Mouse (Mus musculus): ENCODE measurements around the gene Ftl1. TPM values are rescaled to one million over a fixed set of nuclear protein-coding genes. Genes with fewer than 3 reads are reported as not detected.
A peak's percentile ranks its signal among the peaks of the same experiment; 100 is the strongest.
"Not testable (repeated sequence)": the region's sequence is repeated elsewhere in the genome, so short reads cannot be mapped to it uniquely, and the experiment has no call there.

The Ftl1 gene
- total RNA-seq (2021), result 786 and 951 TPM in 2 replicates
- long read RNA-seq, transcript Ftl1-205 (3 exons, 825 nt), result minor isoform, 8 of 2,712 reads
- long read RNA-seq, transcript Ftl1-201 (4 exons, 968 nt), result major isoform, 2,659 of 2,712 reads
- long read RNA-seq, transcript Ftl1-206 (2 exons, 604 nt), result minor isoform, 6 of 2,712 reads
- long read RNA-seq, partial matches to known transcripts, result 8 of 2,712 reads
- long read RNA-seq, other reads (novel, unspliced or antisense), result 30 of 2,712 reads

DNA sequence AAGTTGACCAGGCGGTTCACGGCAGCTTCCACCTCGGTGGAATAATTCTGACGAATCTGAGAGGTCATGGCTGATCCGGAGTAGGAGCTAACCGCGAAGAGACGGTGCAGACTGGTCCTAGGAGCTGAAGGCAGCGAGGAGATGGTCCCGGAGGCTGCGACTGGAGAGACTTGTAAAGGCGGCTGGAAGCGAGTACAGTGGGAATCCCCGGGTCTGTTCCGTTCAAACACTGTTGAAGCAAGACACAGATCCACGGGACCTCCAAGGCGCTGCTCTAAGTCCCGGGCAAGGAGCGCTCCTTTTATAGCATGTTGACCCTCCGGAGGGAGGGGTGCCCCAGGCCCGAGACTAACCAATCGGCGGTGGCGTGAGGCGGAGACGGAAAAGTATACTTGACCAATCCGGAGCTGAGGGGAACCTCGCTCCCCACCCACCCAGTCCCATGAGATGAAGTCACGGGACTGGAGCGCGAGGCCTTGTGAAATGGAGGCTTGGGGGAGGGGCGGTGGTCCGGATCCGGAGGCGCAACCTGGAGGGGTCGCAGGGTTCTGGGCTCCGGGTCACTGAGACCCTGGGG is at the start of gene Ftl1:
Gene Ftl1 (minus strand): TSS at position 321 of the 577 bp plus-strand sequence.
- peak; percentile 96 for DNase-seq

- DNase-seq, result no peak
These were observed 49.6 kb upstream of the Ftl1 start for GRCm38 (mm10) chr7:45509181-45509882.

- DNase-seq, result no peak
These were observed 48.9 kb upstream of the Ftl1 start for GRCm38 (mm10) chr7:45508561-45508960.

DNA sequence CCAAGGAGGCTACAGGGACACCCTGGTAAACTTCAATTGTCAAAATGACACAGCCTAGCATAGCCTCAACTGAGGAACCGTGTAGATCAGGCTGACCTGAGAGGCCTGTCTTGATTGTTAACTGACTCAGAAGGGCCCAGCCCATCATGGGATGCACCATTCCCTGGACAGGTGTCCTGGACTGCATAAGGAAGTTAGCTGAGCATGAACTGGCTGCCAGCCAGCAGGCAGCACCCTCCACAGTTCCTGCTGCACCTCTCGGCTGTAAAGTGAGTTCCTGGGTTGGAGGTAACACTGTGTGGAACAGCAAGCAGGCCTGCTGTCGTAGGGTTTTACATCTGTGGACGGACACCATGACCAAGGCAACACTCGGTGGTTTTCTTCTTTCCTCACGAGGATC is 47.9 kb upstream of the Ftl1 start:
- no peak for DNase-seq

DNA sequence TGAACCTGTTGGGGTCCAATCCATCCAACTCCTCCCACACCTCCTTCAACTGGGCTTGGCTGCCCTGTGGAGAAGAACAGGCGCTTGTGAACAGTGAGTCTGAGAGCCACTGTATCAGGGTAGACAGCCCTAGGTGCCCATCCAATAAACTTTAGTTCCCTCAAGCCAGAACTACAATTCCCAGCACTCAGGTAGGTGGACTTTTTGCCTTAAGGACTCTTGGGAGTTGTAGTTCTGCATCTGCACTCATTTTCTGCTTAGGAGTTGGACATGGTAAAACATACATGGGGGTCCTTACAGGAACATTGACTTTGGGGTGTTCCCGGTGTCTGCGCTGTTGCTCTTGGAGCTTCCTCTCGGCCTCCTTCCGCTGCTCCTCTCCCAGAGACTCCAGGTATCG is 38.7 kb upstream of the Ftl1 start:
- no peak for DNase-seq

GRCm38 (mm10) chr7:45494548-45494947 is 34.9 kb upstream of the Ftl1 start:
- no peak for DNase-seq

- no peak for DNase-seq
These were observed 33.3 kb upstream of the Ftl1 start for GRCm38 (mm10) chr7:45492951-45493350.

DNA sequence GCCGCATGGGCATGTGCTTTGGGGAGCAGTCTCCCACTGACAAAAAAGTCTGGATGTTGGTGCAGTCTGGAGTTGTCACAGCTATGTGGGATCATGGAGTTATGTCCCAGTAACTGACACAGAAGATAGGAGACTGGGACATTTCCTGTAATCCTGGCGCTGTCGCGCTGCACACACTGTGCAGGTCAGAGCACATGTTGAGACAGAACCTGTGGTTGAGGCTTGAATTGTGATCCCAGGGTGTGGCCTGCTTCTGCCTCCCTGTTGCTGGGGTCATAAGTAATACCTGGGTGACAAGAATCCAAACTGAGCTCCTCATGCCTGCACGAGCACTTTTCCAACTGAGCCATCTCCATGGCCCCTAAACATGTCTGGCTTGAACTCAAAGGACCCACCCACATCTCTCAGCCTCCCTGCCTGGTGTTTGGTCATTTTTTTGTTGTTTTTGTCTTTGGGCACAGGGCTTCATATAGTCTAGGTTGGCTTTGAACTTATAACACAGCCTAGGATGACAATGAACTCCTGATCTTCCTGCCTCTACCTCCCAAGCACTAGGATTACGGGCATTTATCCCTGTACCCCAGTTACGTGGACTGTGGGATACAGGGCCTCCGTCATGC is 32.7 kb upstream of the Ftl1 start:
- no peak for DNase-seq

- DNase-seq, result peak; percentile 51
These were observed 31.6 kb upstream of the Ftl1 start for GRCm38 (mm10) chr7:45491264-45491663.

DNA sequence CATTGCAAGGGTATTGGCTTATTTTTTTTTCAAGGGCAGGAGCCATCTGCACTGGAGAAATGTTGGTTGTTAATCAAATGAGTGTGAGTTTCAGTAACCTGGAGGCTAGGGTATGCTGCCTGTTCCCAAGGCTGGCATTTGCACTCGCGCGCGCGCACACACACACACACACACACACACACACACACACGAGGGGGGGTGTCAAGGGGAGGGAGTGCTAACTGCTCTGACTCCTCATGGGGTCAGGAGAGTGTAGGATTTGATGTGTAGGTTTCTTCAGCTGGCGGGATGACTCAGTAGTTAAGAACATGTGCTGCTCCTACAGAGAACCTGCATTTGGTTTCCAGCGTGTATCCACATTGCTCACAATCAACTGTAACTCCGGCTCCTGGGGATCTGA is 31.1 kb upstream of the Ftl1 start:
- no peak for DNase-seq

GRCm38 (mm10) chr7:45489578-45489977 is 29.9 kb upstream of the Ftl1 start:
- DNase-seq, result no peak

GRCm38 (mm10) chr7:45488293-45489204 is 28.9 kb upstream of the Ftl1 start, which contains the start of gene Dhdh:
Dhdh (minus strand) TSS chr7:45488805.
- DNase-seq, result peak; percentile 82

DNA sequence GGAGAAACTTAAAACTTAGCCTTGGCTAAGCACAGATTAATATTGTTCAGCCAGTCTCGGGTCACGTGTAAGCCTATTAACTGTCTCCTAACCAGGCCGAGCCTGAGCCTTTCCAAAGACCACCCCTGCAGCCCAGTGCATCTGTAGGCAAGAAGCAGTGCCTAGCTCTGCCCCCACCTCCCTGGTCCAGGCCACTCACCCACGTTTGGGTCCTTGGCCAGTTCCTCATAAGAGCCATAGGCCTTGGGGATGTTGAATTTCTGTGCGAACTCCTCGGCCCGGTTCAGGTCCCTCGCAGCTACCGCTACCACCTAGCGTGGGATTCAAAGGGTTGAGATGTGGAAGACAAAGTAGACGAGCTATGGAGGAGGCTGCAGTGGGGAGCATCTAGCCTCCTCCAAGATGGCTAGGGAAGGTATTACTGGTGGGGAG is 28.2 kb upstream of the Ftl1 start:
- no peak for DNase-seq

- no peak for DNase-seq
These were observed 27.2 kb upstream of the Ftl1 start, which contains the start of gene Gm45808 for GRCm38 (mm10) chr7:45486761-45487415. Gm45808 (minus strand) TSS chr7:45486811.

DNA sequence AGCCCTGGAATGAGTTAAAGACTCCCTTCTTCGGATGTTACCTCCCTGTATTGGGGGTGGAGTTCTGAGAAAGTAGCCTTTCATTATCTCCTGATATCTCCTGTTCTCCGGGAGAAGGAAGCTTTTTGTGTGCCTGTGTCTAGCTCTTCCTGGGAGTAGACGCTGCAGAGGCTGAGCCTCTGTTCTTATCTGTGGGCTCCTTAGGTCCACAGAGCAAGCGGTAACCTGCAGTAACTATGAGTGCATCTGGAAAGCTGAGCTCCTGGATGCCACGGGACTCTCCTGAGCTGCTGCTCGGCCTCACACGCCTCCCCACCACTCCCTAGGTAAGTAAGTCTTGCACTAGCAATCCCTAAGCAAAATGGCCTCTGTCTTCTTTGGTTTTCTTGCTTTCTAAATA is 26.5 kb upstream of the Ftl1 start:
- DNase-seq, result no peak

DNA sequence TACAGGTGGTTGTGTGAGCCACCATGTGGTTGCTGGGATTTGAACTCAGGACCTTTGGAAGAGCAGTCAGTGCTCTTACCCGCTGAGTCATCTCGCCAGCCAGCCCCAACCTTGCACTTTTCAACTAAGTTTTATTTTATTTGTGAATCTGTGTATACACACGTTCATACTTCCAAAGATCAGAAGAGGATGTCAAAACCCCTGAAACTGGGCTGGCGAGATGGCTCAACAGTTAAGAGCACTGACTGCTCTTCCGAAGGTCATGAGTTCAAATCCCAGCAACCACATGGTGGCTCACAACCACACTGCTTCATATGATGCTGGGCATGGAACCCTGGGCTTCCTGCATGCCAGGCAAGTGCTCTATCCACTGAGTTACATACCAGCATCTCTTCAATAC is 25.3 kb upstream of the Ftl1 start:
- DNase-seq, result not testable (repeated sequence)

- no peak for DNase-seq
These were observed 22.5 kb upstream of the Ftl1 start for GRCm38 (mm10) chr7:45482166-45482565.

- DNase-seq, result no peak
These were observed 21.8 kb upstream of the Ftl1 start, which contains the start of gene Tulp2 for GRCm38 (mm10) chr7:45481374-45481927. Tulp2 (plus strand) TSS chr7:45481877.

DNA sequence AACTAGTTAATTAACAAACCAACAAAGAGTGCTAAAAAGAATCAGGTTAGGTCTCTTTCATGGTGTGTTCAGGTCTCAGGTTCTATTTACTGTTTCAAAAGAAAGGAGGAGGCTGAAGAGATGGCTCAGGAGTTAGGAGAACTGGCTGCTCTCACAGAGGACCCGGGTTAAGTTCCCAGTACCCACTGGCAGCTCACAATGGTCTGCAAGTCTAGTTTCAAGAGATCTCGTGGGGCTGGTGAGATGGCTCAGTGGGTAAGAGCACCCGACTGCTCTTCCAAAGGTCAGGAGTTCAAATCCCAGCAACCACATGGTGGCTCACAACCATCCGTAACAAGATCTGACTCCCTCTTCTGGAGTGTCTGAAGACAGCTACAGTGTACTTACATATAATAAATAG is 20.6 kb upstream of the Ftl1 start:
- not testable (repeated sequence) for DNase-seq

DNA sequence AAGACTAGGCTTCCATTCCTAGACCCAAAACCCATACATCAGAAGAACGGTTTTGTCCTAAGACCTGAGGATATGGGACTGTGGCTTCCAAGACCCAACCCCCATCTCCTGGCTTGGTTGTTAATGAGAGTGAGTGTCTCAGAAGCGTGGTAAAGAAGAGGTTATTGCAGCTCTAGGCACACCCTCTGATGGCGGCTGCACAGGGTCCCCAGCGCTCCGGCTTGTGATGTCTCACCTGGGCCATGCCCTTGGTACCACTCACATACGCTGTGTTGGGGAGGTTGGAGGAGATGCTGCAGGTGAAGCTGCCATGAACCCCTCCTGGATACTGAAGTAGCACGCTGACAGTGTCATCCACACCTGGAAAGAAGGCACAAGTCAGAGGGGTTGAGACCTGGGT is 19.1 kb upstream of the Ftl1 start:
- DNase-seq, result no peak

DNA sequence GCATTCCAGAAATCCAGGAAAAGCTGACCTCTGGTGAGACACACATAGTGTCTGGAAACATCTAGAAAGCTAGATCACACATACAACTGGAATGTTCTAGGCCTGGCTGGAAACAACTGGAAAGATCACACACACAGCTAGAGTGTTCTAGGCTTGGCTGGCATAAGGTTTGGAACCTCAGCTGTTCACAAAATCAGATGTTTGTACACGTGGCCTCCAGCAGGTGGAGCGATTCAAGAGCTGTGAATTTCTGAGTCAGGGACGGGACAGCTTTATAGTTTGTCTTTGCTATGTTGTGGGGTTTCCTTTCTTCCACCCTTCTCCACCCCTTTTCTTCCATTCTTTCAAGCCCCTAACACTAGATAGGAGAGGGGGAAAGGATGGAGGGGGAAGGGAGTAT is 17.3 kb upstream of the Ftl1 start:
- no peak for DNase-seq
